Mouse (Mus musculus): ENCODE data around the gene Zcchc7.

The Zcchc7 gene

DNA sequence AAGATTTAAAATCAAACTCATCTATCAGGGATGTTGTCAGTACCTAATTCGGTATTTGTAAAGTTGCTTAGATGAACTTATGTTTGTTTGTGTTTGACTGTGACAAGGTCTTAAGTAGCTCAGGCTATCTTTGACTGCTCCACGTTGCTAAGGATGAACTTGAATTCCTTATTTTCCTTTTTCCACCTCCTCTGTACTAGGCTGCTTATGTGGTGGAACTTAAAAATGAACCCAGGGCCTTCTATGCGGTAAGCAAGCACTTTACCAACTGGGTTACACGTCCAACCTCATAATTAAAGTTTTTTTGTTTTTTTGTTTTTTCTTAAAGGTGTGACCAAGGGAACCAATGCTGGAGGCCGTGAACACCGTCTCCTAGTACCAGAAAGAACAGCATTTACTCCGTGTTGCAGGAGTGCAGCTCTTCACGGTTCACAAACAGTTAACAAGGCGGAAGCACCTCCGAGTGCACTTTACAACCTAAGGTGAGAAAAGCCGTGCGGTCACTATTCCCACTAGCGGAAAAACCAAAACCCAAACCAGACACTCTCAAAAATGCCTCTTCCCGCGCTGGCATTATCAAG, at the start of gene Zcchc7:
TSS of gene Zcchc7 (plus strand) at position 325 of the 581 bp plus-strand sequence.
- DNase-seq (ENCODE audit: low spot score), result no peak

GRCm38 (mm10) chr4:44705967-44706366, 49.7 kb upstream of the Zcchc7 start:
- DNase-seq (ENCODE audit: low spot score), result no peak

GRCm38 (mm10) chr4:44706865-44707264, 48.8 kb upstream of the Zcchc7 start:
- DNase-seq (ENCODE audit: low spot score), result no peak

DNA sequence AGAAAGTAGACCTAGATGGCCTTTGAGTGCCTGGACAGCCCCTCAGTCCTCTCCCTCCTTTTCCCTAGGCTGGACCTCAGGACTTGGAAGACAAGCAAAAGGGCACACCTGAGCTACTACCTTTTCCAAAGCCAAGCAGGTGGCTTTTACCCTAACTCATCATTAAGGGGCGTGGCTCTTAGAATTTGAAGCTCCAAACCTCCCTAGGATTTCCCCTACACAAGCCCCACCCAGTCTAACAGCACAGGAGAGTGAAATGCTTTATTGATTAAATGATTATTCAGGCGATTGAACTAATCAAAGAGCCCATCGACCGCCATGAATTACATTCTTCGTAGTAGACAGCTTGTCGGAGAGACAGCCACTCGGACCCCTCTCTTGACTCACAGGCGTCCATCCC, 47.4 kb upstream of the Zcchc7 start:
- no peak for DNase-seq (ENCODE audit: low spot score)

DNA sequence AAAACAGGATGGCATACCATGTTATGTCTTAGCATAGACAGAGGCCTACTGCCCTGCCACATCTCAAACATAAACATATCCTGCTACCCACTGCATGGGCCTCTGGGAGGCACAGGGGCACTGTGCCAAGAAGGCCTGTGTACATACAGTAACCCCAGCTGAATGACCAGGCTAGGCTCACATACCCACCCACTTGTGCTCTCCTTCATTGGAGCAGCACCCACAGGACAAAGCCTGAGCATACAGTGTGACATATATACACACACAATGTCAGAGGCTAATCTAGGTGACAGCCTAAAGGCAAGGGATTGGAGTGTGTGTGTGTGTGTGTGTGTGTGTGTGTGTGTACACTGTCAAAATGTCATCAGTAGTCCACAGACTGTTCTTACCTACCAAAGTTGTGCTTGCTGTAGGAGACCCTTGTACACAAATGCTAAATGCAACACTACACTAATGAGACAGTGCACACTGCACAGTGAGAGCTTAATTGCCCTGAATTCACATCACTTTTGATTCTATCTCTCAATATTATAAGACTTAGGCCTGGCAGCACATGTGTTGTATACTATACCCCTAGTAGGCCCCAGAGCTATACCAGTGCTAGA, 46.5 kb upstream of the Zcchc7 start:
- no peak for DNase-seq (ENCODE audit: low spot score)

DNA sequence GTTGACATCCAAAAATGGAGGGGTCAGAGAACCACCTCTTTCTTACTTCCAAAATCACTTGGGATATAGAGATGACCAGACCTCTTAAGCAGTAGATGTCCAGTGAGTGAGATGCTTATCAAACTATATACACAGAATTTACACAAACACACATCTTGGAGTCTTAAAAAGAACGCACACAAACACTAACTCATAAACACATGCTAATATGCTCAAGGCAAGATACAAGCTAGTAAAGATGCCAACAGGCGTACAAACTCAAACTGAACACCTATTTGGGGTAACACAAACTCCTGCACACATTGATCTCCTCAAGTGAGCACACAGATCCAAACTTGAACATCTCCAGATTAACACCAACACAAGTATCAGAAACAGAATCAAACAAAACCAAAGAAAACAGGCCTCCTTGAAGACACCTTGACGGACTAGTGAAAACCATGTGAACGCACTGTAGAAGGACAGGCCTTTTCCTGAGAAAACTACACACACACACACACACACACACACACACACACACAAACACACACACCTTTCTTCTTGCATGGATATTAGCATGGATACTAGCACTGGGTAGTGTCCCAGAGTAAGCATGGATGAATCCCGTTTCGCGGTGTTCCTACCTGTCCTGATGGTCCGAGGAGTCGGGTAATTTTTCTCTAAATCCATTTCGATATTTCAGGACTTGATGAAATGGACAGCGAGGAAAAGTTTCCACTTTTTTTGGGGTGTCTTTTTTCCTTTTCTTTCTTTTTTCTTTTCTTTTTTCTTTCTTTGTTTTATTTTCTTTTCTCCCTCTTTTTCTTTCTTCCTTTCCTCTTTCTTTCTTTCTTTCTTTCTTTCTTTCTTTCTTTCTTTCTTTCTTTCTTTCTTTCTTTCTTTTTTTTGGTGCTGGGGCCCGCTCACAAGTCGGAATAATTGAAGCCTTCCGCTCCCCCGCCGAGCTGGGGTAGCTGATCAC, 45.7 kb upstream of the Zcchc7 start, which contains the start of gene Pax5:
TSS of gene Pax5 (minus strand) at position 748 of the 961 bp plus-strand sequence.
- DNase-seq (ENCODE audit: low spot score), result no peak

DNA sequence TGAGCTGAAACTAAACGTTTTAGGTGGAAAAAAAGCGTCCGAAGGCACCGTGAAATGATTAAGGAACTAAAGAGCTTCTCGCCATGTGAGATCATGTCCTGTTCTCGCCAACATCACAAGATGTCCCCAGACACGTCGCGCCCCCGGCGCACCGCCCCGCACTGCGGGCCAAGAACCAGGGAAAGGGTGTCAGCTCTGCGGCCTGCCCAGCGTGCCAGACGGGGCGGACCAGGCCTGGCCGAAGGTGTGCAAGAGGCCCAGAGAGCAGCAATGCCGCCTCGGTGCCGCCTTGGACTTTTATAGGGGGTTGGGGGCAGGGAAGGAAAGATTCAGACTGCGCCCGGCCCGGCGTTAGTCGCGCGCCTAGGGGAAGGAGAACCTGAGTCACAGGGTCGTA, 45.0 kb upstream of the Zcchc7 start:
- DNase-seq (ENCODE audit: low spot score), result no peak

DNA sequence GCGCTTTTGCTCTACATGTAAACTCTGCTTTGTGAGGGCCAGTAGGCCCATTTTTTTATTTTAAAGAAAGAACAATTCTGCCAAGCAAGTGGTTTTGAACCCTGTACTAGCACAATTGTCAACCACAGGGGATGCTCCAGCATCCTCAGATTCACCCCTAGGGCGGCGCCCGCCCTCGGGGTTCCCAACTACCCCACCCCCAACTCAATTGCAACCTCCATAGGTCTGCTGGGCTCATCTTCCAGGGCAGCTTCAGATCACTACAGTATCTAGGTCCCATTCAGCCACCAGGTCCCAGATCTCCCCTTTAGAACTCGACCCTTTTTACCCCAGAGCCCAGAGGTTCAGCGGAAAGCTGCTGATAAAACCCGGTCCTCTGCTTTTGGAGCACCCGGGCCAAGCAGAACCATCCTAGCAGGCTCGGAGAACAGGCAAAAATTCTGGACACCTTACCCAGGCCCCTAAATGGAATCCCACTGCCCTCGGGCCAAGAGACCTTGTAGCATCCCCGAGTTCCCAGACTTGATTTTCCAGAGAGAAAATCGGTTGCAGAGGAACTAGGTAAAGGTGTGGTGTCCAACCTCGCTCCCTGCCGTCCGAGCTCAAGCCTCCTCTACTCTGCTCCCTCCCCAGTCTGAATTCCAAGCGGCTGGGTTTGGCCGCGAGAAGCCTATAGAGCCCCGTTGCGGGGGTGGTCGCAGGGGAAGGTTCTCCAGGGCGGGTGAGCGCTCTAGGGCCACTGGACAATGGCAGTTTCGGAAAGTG, 44.4 kb upstream of the Zcchc7 start:
- no peak for DNase-seq (ENCODE audit: low spot score)

- DNase-seq (ENCODE audit: low spot score), result no peak
Observed at GRCm38 (mm10) chr4:44712051-44712700, 43.5 kb upstream of the Zcchc7 start.

- DNase-seq (ENCODE audit: low spot score), result no peak
Observed at GRCm38 (mm10) chr4:44712786-44713553, 42.7 kb upstream of the Zcchc7 start.

DNA sequence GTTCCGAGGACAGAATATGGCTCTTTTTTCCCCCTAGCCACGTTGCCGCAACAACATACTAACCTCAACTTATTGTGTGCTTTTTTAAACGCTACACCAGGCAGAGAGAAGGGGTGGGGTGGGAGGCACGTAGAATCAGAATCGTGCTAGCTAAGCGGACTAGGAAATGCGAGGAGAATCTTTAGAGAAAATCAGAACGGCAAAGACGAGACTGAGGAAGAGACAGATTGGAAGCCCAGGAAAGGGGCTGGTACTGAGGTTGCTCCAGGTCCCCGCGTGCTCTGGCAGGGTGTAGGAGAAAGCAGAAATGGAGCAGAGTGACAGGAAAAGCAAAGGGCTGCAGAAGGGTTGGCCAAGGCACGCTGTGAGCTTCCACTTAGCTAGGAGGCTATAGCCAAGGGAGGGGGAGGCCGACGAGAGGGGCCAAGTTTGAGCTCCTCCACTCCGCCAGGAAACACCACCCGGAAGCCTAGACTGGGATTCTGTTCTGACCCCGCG, 42.1 kb upstream of the Zcchc7 start:
- DNase-seq (ENCODE audit: low spot score), result no peak

GRCm38 (mm10) chr4:44714111-44714621, 41.5 kb upstream of the Zcchc7 start:
- no peak for DNase-seq (ENCODE audit: low spot score)

- DNase-seq (ENCODE audit: low spot score), result no peak
Observed at GRCm38 (mm10) chr4:44715621-44716160, 40.0 kb upstream of the Zcchc7 start.

DNA sequence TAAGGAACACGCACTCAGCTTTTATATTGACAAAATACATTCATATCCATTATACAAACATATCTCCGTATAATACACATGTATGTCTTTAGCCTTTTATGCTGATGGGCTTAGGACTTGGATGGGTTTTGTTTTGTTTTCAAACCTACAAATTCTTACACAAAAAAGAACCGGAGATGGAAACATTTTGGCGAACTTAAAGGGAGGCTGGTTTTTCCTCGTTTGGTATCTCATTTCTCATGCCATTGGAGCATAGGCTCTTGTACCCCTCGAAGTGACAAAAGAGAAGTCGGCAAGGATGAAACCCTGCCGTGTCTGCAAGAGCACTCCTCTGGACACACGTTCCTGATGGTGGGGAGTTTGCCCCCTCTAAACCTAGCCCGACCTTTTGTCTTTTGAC, 39.3 kb upstream of the Zcchc7 start:
- no peak for DNase-seq (ENCODE audit: low spot score)

- DNase-seq (ENCODE audit: low spot score), result no peak
Observed at GRCm38 (mm10) chr4:44717676-44718075, 38.0 kb upstream of the Zcchc7 start.

GRCm38 (mm10) chr4:44720046-44720445, 35.6 kb upstream of the Zcchc7 start:
- no peak for DNase-seq (ENCODE audit: low spot score)

- DNase-seq (ENCODE audit: low spot score), result no peak
Observed at GRCm38 (mm10) chr4:44721237-44721636, 34.4 kb upstream of the Zcchc7 start.

DNA sequence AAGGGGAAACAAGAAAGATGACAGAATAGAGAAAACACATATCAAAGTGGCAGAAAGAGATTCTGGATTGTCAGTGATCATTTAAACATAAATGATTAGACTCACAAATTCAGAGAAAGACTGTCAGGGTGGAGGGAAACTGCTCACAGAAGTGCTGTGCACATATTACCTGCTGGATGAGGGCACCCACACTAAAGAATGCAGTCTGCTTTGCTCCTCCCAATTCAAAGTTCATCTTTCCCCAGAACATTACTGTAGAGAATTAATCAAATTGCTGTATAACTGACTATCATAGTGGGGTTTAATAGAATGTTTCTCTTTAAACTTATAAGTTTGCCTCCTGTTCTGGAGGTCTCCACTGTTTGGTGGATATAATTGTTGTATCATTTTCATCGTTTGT, 15.2 kb upstream of the Zcchc7 start:
- DNase-seq (ENCODE audit: low spot score), result no peak

DNA sequence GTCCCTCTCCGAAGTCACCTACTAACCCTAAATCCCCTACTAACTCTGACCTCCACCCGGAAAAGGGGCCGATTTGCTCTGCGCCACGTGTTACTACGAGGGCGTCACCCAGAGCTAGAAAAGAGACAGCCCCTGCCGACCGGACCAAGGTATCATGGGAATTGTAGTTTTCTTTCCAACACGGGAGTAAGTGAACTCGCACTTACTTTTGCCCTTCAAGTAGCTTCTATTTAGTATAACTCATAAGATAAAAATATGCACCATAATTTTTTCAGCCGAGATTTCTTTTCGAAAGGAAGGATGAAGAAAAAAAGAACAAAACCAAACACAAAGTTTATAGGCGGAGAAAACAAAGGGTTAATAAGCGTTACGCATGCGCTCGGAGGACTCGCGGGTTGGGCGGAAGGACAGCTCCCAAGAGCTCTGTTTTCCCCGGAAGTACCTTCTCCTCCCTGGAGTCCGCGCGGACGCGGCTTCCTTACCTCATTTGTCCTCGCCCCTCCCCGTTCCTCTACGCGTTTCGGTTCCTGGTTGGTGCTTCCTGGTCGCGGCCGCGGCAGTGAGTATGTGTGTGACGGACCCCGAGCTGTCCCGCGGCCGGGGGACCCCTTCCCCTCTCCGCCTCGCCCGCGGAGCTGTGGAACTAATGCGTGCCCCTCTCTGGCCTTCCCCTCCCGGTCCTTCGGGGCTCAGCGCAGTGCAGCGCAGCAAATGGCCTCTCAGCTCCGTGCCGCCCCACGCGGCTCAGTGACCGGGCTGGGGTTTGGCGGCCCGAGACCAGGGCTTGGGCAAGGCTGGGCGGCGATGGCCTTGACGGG, 666 bp downstream of the Zcchc7 start:
- DNase-seq (ENCODE audit: low spot score), result peak; percentile 83
